Mouse (Mus musculus) stomach, embryonic 16.5 days (tissue): ENCODE measurements at regions not wholly inside any gene's neighbourhood (a gene's known extent, or its start where the extent isn't known, plus 50 kb on each side); places are given as distances from the start of the nearest gene placed in this dataset.
A peak's percentile ranks its signal among the peaks of the same experiment; 100 is the strongest.

Experiments used
- ATAC-seq: fragments of 200-750 bp; cut with Nextera tagmentation; 2 replicates; pipeline ENCODE4 v1.8.0; 2017; ENCODE audit warnings: moderate number of reproducible peaks, moderate TSS enrichment; ENCODE audit not compliant: insufficient read depth, low FRiP score
- H3K27ac ChIP-seq: fragments of 300-500 bp; sonication (generic); 2 replicates; pipeline ENCODE4 v1.5.1; 2014; ENCODE audit warnings: low read length
- H3K27me3 ChIP-seq: fragments of 300-500 bp; sonication (generic); 2 replicates; pipeline ENCODE4 v1.6.1; 2014; ENCODE audit warnings: low read length, control low read depth, mixed read lengths; ENCODE audit not compliant: control insufficient read depth, insufficient read depth
- H3K36me3 ChIP-seq: fragments of 300-500 bp; sonication (generic); 2 replicates; pipeline ENCODE4 v1.6.1; 2014; ENCODE audit warnings: low read length; ENCODE audit not compliant: control insufficient read depth, insufficient read depth
- H3K4me1 ChIP-seq: fragments of 300-500 bp; sonication (generic); 2 replicates; pipeline ENCODE4 v1.6.1; 2014; ENCODE audit warnings: low read length, control low read depth, mixed read lengths; ENCODE audit not compliant: control insufficient read depth, insufficient read depth
- H3K4me2 ChIP-seq: fragments of 300-500 bp; sonication (generic); 2 replicates; pipeline ENCODE4 v1.6.1; 2014; ENCODE audit warnings: low read depth, low read length, mixed read lengths
- H3K4me3 ChIP-seq: fragments of 300-500 bp; sonication (generic); replicated peaks from 2 replicates; pipeline ENCODE4 v1.5.1; 2014; ENCODE audit warnings: mild to moderate bottlenecking, low read length
- H3K9ac ChIP-seq: fragments of 300-500 bp; sonication (generic); 2 replicates; pipeline ENCODE4 v1.6.1; 2014; ENCODE audit warnings: low read length
- H3K9me3 ChIP-seq: fragments of 300-500 bp; sonication (generic); replicated peaks from 2 replicates; pipeline ENCODE4 v1.6.1; 2016; ENCODE audit warnings: low read length, control low read depth; ENCODE audit not compliant: control insufficient read depth
- WGBS: fragments of 180-500 bp; shearing (Covaris S2); extraction: QIAGEN DNeasy Blood & Tissue Kit; methylation state at CpG from one replicate; pipeline ENCODE4 v1.1.7; 2014; 5-methylcytosine and 5-hydroxymethylcytosine counted together

- H3K36me3 ChIP-seq = no peaks in the 10 kb centered on the region
- no peak overlapping the region for H3K9ac ChIP-seq
- H3K4me3 ChIP-seq = no peak overlapping the region
- H3K4me2 ChIP-seq = no peak overlapping the region
- WGBS = 39% methylated on average over 9 of the region's 9 CpGs
- H3K27ac ChIP-seq = peak overlapping the region; percentile 50; the same call in 1 of the 2 replicates
- no peaks in the 10 kb centered on the region for H3K4me1 ChIP-seq
- peak; percentile 80 for ATAC-seq
- H3K27me3 ChIP-seq = no peaks in the 10 kb centered on the region
- no peaks in the 10 kb centered on the region for H3K9me3 ChIP-seq
These were observed 78.0 kb upstream of the Runx1 start for GRCm38 (mm10) chr16:92903892-92904473.

- no peaks in the 10 kb centered on the region for H3K27me3 ChIP-seq
- no peaks in the 10 kb centered on the region for H3K9me3 ChIP-seq
- H3K36me3 ChIP-seq = no peaks in the 10 kb centered on the region
- no peak overlapping the region for H3K9ac ChIP-seq
- peak overlapping the region; percentile 50; the same call in 1 of the 2 replicates for H3K27ac ChIP-seq
- no peak for ATAC-seq
- no peak overlapping the region for H3K4me2 ChIP-seq
- H3K4me1 ChIP-seq = no peaks in the 10 kb centered on the region
- 83% methylated on average over 7 of the region's 7 CpGs for WGBS
- no peak overlapping the region for H3K4me3 ChIP-seq
These were observed 77.5 kb upstream of the Runx1 start for GRCm38 (mm10) chr16:92903486-92903885.

- Histone ChIP-seq H3K27ac (no peak overlapping the region), H3K36me3 (no peaks in the 10 kb centered on the region), H3K9ac (no peak overlapping the region), H3K4me3 (no peak overlapping the region), H3K27me3 (no peaks in the 10 kb centered on the region), H3K4me1 (no peaks in the 10 kb centered on the region), H3K4me2 (no peak overlapping the region), H3K9me3 (no peaks in the 10 kb centered on the region)
- ATAC-seq = no peak
- WGBS = 61% methylated on average over 1 of the region's 1 CpGs
These were observed 73.8 kb upstream of the Runx1 start for GRCm38 (mm10) chr16:92899704-92900103.

GRCm38 (mm10) chr16:92891741-92892140 lies 65.8 kb upstream of the Runx1 start:
- H3K4me3 ChIP-seq = no peak overlapping the region
- no peaks in the 10 kb centered on the region for H3K4me1 ChIP-seq
- no peak overlapping the region for H3K4me2 ChIP-seq
- 75% methylated on average over 2 of the region's 2 CpGs for WGBS
- no peaks in the 10 kb centered on the region for H3K9me3 ChIP-seq
- H3K27ac ChIP-seq = no peak overlapping the region
- ATAC-seq = no peak
- no peaks in the 10 kb centered on the region for H3K27me3 ChIP-seq
- H3K36me3 ChIP-seq = no peaks in the 10 kb centered on the region
- no peak overlapping the region for H3K9ac ChIP-seq

- 77% methylated on average over 3 of the region's 3 CpGs for WGBS
- Histone ChIP-seq H3K4me3 (no peak overlapping the region), H3K9ac (no peak overlapping the region), H3K27ac (no peak overlapping the region), H3K9me3 (no peaks in the 10 kb centered on the region), H3K27me3 (no peaks in the 10 kb centered on the region), H3K4me2 (no peak overlapping the region), H3K4me1 (no peaks in the 10 kb centered on the region), H3K36me3 (no peaks in the 10 kb centered on the region)
- no peak for ATAC-seq
These were observed 64.8 kb upstream of the Runx1 start for GRCm38 (mm10) chr16:92890713-92891112.

GRCm38 (mm10) chr16:92889537-92889936 lies 63.6 kb upstream of the Runx1 start:
- Histone ChIP-seq H3K4me2 (no peak overlapping the region), H3K4me1 (no peaks in the 10 kb centered on the region), H3K36me3 (no peaks in the 10 kb centered on the region), H3K27ac (no peak overlapping the region), H3K27me3 (no peaks in the 10 kb centered on the region), H3K4me3 (no peak overlapping the region), H3K9ac (no peak overlapping the region), H3K9me3 (no peaks in the 10 kb centered on the region)
- WGBS = 86% methylated on average over 10 of the region's 10 CpGs
- ATAC-seq = no peak

GRCm38 (mm10) chr16:92886226-92886625 lies 60.3 kb upstream of the Runx1 start:
- H3K4me1 ChIP-seq = no peaks in the 10 kb centered on the region
- ATAC-seq = no peak
- H3K9ac ChIP-seq = no peak overlapping the region
- no peaks in the 10 kb centered on the region for H3K27me3 ChIP-seq
- 97% methylated on average over 3 of the region's 3 CpGs for WGBS
- H3K36me3 ChIP-seq = no peaks in the 10 kb centered on the region
- H3K4me3 ChIP-seq = no peak overlapping the region
- H3K9me3 ChIP-seq = no peaks in the 10 kb centered on the region
- no peak overlapping the region for H3K27ac ChIP-seq
- H3K4me2 ChIP-seq = no peak overlapping the region

GRCm38 (mm10) chr16:92883821-92884272 lies 57.9 kb upstream of the Runx1 start:
- no peaks in the 10 kb centered on the region for H3K36me3 ChIP-seq
- H3K9me3 ChIP-seq = no peaks in the 10 kb centered on the region
- H3K27ac ChIP-seq = no peak overlapping the region
- H3K4me3 ChIP-seq = no peak overlapping the region
- 50% methylated on average over 12 of the region's 12 CpGs for WGBS
- no peak; the same call in 1 of the 2 replicates for ATAC-seq
- no peaks in the 10 kb centered on the region for H3K27me3 ChIP-seq
- no peak overlapping the region for H3K4me2 ChIP-seq
- H3K4me1 ChIP-seq = no peaks in the 10 kb centered on the region
- no peak overlapping the region for H3K9ac ChIP-seq

GRCm38 (mm10) chr16:92880356-92881043 lies 54.6 kb upstream of the Runx1 start:
- H3K27ac ChIP-seq = no peak overlapping the region
- no peak overlapping the region for H3K4me2 ChIP-seq
- 80% methylated on average over 3 of the region's 3 CpGs for WGBS
- ATAC-seq = no peak
- H3K9me3 ChIP-seq = no peaks in the 10 kb centered on the region
- no peaks in the 10 kb centered on the region for H3K27me3 ChIP-seq
- H3K36me3 ChIP-seq = no peaks in the 10 kb centered on the region
- no peaks in the 10 kb centered on the region for H3K4me1 ChIP-seq
- H3K9ac ChIP-seq = no peak overlapping the region
- H3K4me3 ChIP-seq = no peak overlapping the region
